Mouse (Mus musculus): ENCODE results near the gene Polr3b. TPM values are rescaled to one million over a fixed set of nuclear protein-coding genes. Genes with fewer than 3 reads are reported as not detected.
A peak's percentile ranks its signal among the peaks of the same experiment; 100 is the strongest.

Gene Polr3b
- polyA plus RNA-seq, 1 experiment = 15.9 TPM

DNA sequence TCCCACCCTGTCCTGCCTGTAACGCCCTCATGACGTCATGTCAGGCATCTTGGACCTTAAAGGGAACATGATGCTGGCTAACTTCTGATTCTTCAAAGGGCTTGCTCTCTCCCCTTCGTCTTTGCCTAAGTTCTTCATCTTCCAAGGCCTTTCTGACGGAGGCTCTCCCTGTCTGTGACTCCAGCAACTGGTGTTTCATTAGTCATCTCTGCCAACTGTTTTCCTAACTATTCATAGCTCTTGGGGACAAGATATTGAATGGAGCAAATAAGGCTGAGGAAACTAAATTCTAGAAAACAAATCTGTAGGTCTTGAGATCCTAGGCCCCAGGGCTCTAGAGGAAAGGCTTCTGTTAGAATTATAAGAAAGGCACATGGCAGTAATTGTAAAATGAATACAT is 151.8 kb downstream of the Polr3b start:
- 79% methylated on average over 4 of the region's 4 CpGs for WGBS
- Histone ChIP-seq H3K27ac (ENCODE audit: control insufficient read depth, insufficient read depth, low read depth, low read length, poor library complexity) (no peak overlapping the region), H3K4me1 (ENCODE audit: control insufficient read depth, insufficient read depth, low read length) (peaks cover 17% of the 10 kb centered on the region), H3K4me3 (replicated peaks; ENCODE audit: control insufficient read depth, low read depth, low read length) (no peak overlapping the region)
- TF ChIP-seq CTCF (IDR thresholded peaks at IDR 0.05; ENCODE audit: control insufficient read depth, insufficient read depth, low read length) (no peak), POLR2A (IDR thresholded peaks at IDR 0.05; ENCODE audit: borderline replicate concordance, control insufficient read depth, low read depth, low read length) (no peak)

DNA sequence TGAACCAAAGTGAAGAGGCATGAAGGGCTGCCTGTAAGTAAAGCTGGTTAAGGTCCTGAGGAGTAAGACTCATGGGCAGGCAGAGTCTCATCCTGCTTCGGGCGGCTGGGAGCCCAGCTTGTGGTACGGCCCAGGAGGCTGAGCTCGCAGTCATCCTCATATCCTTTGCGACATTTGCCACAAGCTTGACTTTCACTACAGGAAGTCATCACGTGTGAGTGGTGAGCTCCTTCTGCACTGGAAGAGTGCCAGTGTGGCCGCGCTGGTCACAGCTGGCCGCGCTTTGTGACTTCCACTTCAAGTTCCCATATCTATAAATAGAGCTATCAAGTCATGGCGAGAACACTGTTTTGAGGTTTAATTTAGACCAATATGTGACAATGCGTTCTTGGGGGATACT is 152.5 kb downstream of the Polr3b start:
- under 1% methylated on average over 12 of the region's 12 CpGs for WGBS
- peak overlapping the region; percentile 13; the same call in 1 of the 2 replicates for H3K27ac ChIP-seq (ENCODE audit: control insufficient read depth, insufficient read depth, low read depth, low read length, poor library complexity)
- TF ChIP-seq CTCF (IDR thresholded peaks at IDR 0.05; ENCODE audit: control insufficient read depth, insufficient read depth, low read length) = no peak
- peak; percentile 51; the same call in 1 of the 2 replicates for TF ChIP-seq POLR2A (IDR thresholded peaks at IDR 0.05; ENCODE audit: borderline replicate concordance, control insufficient read depth, low read depth, low read length)

More for the DNA sequence above, 152.5 kb downstream of the Polr3b start:
- Histone ChIP-seq H3K4me1 (ENCODE audit: control insufficient read depth, insufficient read depth, low read length) (peaks cover 17% of the 10 kb centered on the region), H3K4me3 (replicated peaks; ENCODE audit: control insufficient read depth, low read depth, low read length) (no peak overlapping the region)

Other genes starting within 250 kb of the Polr3b start
- 2.1 and 4.0 TPM in 2 replicates for gene Nuak1, start 181.7 kb upstream of the Polr3b start, polyA plus RNA-seq (2011; ENCODE audit: insufficient read depth, insufficient read length, low replicate concordance, missing spikeins)
- gene Ckap4, start 88.2 kb upstream of the Polr3b start, polyA plus RNA-seq (2011; ENCODE audit: insufficient read depth, insufficient read length, low replicate concordance, missing spikeins) = 12.5 and 27.6 TPM in 2 replicates
- gene Tcp11l2, start 45.7 kb upstream of the Polr3b start, polyA plus RNA-seq (2011; ENCODE audit: insufficient read depth, insufficient read length, low replicate concordance, missing spikeins) = 35.7 and 37.2 TPM in 2 replicates
- not detected in 2 replicates for gene Rfx4, start 133.8 kb downstream of the Polr3b start, polyA plus RNA-seq (2011; ENCODE audit: insufficient read depth, insufficient read length, low replicate concordance, missing spikeins)

Measured in bone marrow, adult 2 months (tissue).